Mouse (Mus musculus) liver (tissue): Measurements from ENCODE around the gene B3galt2.
"Not testable (repeated sequence)": the region's sequence is repeated elsewhere in the genome, so short reads cannot be mapped to it uniquely, and the experiment has no call there.

ENCODE experiments used
- DNase-seq: peaks from one replicate; pipeline ENCODE4 v3.0.0-alpha.2; 2020; ENCODE audit warnings: mixed read lengths

The B3galt2 gene

DNA sequence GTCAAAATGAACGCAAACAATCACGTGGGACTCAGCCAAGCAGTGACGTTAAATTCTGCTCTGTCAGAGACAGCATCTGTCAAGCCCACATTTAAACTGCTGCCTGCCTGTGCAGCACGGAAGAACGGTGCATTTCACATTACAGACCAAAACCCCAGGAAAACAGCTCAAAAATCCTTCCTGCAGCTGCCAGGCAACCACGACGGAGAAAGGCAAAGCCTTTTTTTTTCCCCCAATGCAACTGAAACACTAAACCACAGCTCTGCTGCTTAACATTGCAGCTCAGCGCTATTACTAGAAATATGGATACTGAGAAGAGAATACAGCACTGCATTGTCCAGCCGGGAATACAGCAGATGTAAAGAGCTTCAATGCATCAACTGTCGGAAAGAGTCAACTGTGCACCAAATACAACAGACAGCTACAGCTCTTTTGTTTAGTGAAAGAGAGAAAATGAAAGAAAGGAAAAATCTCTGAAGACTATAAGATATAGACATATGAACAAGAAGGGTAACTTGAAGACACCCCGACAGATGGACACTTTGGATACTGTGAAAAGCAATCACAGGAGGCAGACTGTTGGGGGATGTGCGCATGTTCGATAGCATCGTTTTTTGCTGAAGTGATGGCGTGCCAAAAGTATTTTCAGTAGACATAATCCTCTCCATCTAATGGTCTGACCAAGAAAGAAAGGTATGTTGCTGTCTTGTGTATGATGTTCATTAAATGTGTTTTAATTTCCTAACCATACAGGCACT lies at the start of gene B3galt2:
Gene B3galt2 (plus strand): TSS at position 15 of the 758 bp plus-strand sequence.
- no peak for DNase-seq

DNA sequence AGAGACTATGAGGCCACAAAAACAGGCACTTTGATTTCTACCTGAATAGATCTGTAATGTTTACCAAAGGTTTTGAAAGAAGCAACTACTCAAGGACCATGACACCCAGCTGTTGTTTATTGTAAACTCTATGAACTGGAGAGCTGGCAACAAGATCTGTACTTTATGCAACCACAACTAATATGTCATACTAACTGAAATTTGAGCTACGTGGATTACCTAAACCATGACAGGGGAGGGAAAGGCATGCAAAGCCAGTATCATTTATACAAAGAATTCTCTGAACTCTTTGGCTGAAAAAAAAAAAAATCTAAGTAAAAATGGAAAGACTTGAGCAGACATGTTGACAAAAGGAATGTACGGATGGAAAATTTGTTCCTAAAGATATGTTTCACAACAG lies 43.6 kb upstream of the B3galt2 start:
- DNase-seq, result no peak

DNA sequence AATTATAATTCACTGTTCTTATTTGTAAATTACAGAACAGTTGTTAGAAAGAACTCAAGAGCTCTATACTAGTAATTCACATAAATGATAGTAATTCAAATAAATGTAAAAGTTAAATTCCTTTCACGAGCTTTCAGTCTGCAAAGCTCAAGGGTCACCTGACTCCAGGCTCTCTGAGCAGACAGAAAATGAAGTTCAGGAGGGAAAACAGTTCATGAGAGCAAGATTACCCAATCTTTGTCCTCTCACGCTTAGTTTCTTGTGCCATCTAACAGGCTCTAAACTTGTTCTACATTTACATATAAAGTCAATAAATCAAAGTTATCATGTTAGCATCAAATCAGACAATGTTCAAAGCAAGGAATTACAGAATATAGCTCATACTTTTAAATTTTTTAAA lies 31.6 kb upstream of the B3galt2 start:
- DNase-seq, result no peak

DNA sequence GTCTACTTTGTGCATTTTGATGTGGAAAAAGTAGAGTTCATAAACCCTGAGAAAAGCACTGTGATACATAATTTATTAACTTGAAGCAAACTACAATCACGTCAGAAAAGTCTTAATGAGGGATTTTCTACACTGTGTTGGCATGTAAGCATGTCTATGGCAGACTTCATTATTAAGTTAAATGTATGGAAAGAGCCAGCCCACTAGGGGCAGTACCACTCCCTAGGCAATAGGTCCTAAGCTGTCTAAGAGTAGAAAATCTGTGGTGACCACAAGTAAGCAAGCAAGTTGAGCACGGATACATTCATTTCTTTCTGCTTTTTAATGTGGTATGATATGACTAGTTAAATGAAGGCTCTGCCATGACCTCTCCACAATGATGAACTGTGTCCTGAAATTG lies 27.6 kb upstream of the B3galt2 start:
- DNase-seq, result no peak

DNA sequence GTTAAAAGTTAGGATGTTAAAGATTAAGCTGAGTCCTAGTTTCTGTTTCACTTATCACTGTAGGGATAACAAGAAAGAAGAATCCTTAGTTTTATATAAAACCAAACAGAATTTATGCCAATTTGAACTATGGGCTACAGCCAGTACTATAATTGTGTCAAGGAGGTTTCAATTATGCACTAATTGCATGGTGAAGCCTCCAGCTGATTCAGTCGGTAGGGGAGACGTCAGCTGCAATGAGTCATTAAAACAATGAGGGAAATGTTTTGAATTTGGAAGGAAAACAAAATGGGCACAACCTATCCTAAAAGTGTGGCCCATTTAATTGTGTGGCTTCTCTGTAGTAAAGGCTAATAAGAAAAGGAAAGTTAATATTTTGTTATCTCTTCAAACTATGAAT lies 20.7 kb upstream of the B3galt2 start:
- no peak for DNase-seq

DNA sequence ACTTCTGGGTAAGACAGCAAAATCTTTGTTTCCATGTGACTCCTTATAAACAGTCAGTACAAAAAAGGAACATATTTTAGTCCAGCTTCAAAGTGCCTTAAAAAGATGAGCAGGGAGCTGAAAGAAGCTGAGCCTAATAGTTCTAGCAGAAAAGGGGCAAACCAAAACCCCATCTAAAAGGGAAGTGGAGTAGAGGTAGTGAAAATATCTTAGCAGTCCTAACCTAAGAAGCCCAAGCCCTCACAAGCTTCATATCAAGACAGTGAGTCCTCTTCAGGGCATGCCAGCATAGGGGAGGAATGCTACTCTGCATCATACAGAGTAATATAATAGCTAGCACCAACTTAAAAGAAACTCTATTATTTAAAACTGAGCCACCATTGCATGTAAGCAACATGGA lies 18.5 kb upstream of the B3galt2 start:
- no peak for DNase-seq

DNA sequence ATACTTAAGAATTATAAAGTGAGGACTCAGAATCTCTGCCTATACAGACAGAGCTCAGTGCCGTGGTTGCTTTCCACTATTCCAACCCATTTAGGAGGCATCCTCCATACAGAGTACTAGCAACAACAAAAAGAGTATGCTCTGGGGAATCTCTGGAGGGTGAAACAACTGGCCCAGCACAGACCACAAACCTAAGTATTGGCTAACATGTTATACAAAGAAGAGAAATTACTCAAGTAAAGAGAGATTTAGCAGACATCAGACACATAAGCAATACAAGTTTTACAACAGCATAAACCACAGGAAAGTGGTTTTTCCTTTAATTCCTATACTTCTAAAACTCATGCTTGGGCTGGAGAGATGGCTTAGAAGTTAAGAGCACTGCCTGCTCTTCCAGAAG lies 17.8 kb upstream of the B3galt2 start:
- no peak for DNase-seq

DNA sequence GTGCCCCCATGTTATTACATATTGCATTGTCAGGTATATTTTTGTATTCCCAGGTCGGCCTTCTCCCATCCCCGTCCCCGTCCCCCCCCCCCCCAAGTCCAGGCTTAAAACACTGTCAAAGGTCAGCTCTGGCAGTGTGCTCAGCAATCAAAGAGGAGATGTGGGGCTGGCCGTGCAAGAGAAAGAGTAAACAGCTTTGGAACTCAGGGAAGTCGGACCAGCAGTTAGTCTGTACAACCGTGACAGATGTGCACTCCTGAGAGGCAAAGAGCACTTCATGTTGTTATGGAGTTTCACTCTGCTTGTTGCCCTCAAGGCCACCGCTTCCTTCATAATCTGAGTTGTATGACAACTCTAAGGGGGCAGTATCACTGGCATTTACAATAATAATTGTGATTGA lies 9.1 kb upstream of the B3galt2 start:
- DNase-seq, result peak; percentile 16

DNA sequence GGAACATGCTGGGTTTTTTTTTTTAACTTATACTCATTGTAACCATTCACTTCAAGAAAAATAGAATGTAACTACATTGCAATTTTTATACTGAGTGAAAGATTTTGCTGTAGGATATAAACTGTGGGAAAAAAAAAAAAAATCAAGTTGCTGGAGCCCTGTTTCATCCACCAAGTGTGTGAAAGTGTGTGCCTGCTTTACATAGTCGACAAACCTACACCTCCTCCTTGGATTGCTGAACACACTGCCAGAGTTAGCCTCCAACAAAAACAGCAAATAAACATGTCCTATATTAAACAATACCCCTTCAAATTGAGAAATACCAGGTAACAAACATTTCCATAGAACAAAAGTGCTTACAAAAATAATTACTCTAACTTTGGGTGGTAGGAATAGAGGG lies 8.1 kb upstream of the B3galt2 start:
- DNase-seq, result no peak

DNA sequence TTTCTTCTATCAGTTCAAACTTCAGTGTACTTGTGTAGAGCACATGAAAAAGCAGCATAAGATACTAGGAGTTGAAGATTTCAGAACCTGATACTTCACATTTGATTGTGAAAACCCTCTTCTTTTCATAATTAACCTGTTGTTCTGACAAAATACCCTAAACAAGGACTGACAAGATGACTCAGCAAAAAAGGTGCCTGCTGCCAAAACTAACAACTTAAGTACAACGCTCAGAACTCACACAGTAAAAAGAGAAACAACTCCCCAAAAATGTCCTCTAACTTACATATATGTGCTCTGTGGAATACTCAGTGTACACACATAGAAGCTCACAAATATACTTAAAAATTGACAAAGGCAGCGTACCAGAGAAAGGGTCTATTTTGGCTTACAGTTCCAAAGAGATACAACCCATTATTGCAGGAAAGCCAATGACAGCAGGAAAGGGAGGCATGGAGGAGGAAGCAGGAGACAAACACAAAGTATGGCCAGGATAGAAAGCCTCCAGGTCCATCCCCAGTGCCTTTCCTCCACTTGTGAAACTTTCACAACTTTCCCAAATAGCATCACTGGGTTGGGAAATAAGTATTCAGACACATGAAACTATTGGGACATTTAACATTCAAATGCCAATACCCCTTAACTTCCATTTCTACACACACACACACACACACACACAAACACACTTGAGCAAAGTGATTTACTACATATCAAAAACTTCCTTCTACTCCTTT lies 7.4 kb upstream of the B3galt2 start:
- DNase-seq, result no peak

DNA sequence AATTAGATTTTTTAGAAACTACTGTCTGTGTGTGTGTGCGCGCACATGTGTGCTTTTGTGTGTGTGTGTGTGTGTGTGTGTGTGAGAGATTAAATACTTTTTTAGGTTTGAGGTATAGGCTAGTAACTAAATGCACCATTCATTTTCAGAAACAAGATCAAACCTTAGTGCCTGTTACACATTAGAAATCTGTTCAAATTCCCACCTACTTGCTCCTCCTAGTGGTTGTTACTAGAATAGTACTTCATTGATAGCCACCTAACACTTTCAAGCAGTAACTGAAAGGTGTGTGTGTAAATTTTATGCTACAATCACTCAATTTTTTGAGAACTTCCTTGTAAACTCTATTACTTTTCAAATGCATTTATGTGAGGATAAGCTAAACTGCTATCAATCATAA lies 3.8 kb downstream of the B3galt2 start:
- no peak for DNase-seq

DNA sequence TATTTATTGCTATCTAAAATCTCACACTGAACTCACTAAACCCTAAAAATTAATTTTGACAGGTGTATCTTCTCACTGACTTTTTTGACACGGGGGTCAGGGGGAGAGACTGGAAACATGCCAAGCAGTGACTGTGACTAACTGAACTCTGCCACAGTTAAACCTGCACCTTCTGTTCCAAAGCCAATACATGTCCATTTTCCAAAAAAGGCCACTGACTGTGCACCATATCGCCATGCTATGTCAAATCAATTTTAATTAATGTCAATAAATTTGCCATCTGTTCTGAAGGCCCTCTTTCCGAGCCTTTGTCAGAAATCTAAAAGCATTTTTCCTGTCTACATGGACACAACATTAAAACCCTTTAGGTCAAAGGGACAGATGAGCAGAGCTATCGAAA lies 4.9 kb downstream of the B3galt2 start:
- DNase-seq, result no peak

DNA sequence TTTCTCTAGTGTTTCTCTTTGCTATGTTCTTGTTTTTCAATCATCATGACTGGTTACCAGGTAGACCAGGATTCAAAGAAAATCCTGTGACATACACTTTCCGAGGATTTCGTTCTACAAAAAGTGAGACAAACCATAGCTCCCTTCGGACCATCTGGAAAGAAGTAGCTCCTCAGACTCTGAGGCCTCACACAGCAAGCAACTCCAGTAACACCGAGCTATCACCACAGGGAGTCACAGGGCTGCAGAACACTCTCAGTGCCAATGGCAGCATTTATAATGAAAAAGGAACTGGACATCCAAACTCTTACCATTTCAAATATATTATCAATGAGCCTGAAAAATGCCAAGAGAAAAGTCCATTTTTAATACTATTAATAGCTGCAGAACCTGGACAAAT lies 5.8 kb downstream of the B3galt2 start:
- no peak for DNase-seq

DNA sequence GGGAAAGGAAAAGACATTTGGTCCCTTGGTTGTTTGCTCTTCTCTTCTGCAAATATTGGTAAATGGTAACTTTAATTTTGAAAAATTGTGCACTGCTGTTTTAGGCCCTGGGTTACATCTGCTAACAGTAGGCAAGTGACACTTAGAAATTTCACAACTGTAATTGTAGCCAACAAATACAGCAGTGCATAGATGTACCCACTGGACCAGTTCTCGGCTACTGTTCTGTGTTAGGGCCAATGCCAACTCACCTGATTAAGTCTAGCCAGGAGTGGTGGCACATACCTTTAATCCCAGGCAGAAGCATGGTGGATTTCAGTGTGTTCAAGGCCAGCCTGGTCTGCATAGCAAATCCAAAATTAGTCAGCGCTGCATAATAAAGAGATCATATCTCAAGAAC lies 9.9 kb downstream of the B3galt2 start:
- DNase-seq, result no peak

DNA sequence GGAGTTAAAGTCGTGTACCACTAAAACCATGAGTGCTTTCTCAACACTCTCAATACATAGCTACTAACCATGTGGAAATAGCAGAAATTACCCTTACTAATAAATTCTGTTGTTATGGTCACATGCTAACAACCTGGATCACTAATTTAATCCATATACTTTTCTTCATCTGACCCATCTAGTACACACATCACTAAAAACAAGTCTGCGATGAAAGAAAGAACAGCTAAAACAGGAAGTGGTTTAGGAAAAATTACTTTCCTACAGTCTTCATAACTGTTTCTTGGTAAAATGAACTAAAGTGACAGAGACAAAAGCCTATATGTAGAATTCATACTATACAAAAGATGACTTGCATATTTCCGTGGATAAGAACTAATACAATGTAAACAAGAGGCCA lies 13.2 kb downstream of the B3galt2 start:
- no peak for DNase-seq

DNA sequence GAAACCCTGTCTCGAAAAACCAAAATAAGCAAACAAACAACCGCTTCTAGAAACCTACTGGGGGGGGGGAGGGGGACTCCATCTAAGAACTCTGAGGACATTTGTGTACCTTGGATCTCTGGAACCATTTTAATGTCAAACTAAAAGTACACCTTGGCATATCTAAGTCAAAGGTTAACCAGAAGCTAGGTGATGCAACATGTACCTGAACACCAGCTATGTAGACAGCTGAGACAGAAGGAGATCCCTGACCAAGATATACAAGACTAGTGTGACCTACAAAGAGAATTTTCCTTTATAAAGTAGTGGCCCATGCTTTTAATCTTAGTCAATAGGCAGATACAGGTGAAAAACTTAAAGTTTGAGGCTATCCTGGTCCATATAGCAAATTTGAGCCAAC lies 22.7 kb downstream of the B3galt2 start:
- DNase-seq, result no peak

DNA sequence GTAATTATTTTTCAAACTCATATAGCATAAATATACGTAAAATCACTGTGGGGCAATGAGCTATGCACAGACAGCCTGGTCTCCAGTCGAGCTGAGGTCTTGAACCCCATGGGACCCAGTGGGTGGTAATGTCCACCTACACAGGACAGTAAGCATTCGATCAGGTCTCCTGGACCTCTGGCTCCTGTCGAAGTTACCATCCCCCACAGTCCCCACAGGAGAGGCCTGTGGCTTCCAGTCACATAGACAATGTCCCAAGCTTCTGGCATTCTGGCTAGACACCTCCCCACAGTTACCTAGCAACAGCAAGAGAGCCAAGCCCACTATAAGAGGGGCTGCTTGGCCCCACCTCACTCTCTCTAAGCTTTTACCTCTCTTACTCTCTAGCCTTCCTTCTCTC lies 24.3 kb downstream of the B3galt2 start:
- not testable (repeated sequence) for DNase-seq

DNA sequence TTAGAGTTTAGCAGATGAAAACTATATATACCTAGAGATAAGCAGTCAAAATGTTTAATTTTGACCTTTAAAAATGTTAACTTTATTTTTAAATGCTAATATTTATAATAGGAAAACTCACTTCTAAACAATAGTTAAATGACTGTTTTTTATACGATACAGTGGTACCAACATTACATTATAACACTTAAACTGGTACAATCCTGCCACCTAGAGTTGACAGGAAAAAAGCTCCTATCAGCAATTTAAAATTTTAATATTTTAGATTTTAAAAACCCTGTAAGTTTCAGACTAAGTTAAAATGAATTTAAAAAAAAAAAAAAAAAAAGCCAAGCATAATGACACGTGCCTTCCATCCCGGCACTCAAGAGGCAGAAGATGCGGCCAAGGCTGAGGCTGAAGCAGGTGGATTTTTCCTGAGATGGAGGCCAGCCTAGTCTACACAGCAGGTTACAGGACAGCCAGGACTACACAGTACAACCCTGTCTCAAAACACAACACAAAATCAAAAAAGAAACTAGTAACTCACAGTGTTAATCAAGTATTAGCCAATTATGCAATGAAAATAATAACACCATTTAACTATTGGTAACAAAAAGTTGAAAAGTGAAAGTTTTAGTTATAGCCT lies 35.4 kb downstream of the B3galt2 start:
- DNase-seq, result no peak

DNA sequence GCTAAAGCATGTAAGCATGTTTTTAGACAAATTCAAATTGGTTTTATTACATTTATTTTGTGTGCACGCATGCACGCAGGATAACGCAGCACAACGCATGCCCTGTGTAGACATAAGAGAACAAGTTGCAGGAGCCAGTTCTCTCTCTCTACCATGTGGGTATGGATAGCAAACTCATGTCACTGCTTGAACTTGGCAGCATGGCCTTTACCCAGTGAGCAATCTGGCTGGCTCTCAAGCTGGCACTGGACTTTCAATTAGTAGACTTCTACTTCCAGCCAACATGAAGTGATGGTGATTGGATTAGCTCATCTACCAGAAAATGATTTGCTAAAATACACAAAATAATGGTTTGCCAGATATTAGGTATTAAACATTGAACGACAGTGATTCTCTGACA lies 40.6 kb downstream of the B3galt2 start:
- no peak for DNase-seq

DNA sequence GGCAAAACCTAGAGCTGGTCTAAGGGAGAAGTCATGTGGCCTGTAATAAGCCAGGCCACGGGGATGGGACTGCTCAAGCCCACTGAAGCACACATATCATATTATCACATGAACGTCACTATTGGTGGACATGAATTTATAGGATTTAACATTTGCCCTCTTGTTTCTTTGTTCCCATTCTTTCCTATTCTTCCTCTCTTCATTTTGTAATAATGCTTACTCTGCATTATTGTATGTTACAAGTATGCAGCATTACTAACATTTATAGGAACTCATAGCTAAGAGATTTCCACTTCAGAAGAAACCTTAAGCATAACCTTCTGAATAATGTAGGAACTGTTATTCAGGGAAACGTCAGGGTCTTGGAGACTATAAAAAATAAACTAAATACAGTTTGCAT lies 44.4 kb downstream of the B3galt2 start:
- no peak for DNase-seq

DNA sequence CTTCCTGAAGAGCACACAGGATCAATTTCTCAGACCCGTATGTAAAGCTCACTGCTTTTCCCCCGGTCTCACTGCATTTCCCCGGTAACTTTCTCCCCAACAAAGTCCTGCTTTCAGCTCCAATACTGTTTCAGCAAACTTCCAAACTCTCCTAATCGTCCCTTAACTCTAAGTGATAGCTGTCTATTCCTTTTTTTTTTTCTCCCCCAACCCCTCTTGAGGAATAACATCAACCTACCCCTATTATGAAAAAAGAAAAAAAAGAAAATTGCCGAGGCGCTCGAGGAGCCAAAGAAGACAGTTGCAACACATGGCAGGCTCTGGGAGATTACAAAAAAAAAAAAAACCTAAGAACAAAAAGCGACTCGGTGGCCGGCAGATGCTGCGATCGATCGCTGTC lies 61.3 kb downstream of the B3galt2 start:
- no peak for DNase-seq

DNA sequence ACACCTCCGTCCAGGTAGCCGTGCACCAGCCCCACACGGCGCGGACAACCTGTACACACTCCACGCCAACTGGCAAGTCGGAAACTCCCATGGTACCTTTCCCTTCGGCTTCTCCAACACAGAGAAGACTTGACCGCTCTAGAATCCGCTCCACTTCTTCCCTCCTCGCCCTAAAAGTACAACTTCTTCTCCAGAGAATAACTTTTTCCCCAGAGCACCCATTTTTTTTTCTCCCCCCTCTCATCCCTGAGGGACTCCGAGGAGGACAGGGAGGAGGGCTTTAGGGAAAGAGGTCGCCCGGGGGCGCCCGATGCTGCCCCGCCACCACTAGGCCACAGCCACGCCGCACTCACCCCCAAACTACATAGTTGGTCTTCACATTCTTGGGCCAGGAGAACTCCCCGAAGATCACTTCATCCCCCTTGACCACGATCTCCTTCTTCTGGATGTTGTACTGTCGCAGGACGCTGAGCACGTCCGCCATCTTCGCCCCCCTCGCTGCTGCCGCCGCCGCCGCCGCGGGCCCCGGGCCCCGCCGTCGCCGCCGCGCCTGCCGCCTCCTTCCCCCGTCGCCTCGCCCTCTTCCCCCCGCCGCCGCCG lies 61.8 kb downstream of the B3galt2 start:
- peak; percentile 66 for DNase-seq

DNA sequence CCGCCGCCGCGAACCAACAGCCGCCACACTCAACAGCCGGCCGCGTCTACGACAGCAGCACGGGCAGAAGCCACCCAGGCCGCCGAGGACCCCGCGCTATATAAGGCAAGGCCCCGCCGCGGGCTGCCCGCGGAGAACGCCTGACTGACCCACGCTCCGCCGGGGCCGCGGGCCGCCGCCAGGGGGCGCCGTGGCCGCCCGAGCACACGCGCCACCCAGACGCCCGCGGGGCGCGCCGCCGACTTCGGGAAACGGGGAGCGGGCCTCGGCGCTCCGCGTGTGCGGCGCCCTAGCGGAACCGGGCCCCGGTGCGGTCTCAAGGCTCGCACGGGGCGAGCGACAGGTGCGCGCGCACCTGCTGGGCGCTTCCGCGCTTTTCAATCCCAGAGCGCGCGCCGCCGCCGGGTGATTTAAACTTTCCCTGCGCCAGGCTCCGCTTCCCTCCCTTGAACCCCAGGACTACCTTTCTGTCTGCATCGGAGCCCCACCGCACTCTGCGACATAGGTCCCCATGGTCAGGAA lies 62.3 kb downstream of the B3galt2 start, which contains the start of gene Cdc73:
Gene Cdc73 (minus strand): TSS at position 153 of the 522 bp plus-strand sequence.
- peak; percentile 95 for DNase-seq
